Mouse (Mus musculus): Measurements from ENCODE around the gene Mynn. TPM values are rescaled to one million over a fixed set of nuclear protein-coding genes. Genes with fewer than 3 reads are reported as not detected.

The Mynn gene
- polyA plus RNA-seq, 1 experiment from 2014 or later, result 9.8 TPM

Other genes with a start within 250 kb of the Mynn start
- gene Mecom, start 54.1 kb upstream of the Mynn start, polyA plus RNA-seq (2018), result not detected in 3 replicates
- not detected in 3 replicates for gene Actrt3, start 2.1 kb upstream of the Mynn start, polyA plus RNA-seq (2018)
- not detected in 3 replicates for gene Lrriq4, start 42.4 kb downstream of the Mynn start, polyA plus RNA-seq (2018)
- not detected in 3 replicates for gene Lrrc34, start 45.8 kb downstream of the Mynn start, polyA plus RNA-seq (2018)
- not detected in 3 replicates for gene Lrrc31, start 97.8 kb downstream of the Mynn start, polyA plus RNA-seq (2018)
- gene Samd7, start 144.2 kb downstream of the Mynn start, polyA plus RNA-seq (2018), result not detected in 3 replicates
- 60.6 to 83.2 TPM (median 66.4 TPM) in 3 replicates for gene Sec62, start 190.8 kb downstream of the Mynn start, polyA plus RNA-seq (2018)

Measured in macrophage (primary cell).